Mouse (Mus musculus) kidney, adult 9 months (tissue): ENCODE measurements at regions not wholly inside any gene's neighbourhood (a gene's known extent, or its start where the extent isn't known, plus 50 kb on each side); places are given as distances from the start of the nearest gene placed in this dataset.

Experiments
- DNase-seq: peaks from one replicate; pipeline ENCODE4 v3.0.0; 2022

DNA sequence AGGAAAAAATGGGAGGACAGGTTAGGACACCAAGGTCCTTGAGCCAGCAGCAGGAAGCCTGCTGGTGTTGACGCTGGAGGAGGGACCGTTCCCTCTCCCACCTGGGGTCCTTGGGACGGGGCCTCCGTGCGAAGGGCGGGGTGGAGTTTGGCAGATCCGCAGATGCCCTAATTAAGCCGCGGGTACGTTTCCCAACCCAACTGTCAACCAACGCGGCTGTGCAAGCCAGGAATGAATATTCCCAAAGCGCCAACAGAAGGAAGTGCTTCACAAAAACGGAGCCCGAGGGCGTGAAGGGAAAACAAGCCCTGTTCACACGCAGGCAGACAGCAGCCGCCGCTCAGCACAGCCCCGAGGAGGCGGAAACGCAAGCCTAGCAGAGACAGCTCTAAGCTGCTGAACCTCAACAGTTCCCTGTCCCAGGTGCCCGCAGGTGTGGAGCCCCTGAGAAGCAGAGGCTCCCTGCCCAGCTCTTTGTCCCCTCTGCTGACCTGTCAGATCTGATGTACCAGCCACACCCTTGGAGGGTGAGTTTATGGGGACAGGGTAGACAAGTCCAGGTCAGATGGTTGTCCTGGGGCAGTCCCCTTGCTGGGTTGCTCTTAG is 136.1 kb upstream of the Gli2 start:
- no peak for DNase-seq

DNA sequence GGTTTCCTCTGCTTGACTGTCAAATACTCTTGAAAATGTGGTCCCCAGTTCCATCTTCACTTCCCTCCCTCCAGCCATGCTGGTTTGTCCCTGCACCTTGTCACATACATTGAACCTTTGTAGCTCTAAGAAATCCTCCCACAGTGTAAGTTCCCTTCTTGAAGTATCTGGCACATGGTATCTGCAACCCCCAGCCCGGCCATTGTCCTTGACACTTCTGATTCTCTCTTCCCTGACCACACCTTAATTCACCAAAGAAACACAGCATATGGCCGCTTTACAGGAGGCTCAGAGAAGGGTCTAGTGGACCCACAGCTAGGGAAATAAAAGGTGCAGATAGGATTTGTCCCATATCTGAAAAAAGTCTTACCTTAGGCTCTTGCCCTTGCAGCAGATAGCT is 133.9 kb upstream of the Gli2 start:
- no peak for DNase-seq

DNA sequence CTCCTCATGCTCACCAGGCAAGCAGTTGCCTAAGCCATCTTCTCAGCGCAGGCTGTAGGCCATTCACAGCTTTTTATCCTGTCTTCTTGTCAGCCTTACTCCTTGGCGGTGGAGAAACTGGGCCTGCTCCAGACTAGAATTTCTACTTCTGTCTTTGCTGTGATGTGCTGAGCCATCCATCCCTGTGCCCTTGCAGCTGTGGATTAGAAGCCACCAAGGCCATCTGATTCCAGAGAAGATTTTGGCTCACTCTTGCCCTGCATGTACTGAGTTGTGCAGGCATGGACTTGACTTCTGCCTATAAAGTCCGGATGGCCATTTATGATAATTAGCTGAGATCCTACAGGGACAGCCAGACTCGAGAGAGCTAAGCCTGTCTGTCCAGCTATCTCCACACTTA is 133.4 kb upstream of the Gli2 start:
- no peak for DNase-seq

DNA sequence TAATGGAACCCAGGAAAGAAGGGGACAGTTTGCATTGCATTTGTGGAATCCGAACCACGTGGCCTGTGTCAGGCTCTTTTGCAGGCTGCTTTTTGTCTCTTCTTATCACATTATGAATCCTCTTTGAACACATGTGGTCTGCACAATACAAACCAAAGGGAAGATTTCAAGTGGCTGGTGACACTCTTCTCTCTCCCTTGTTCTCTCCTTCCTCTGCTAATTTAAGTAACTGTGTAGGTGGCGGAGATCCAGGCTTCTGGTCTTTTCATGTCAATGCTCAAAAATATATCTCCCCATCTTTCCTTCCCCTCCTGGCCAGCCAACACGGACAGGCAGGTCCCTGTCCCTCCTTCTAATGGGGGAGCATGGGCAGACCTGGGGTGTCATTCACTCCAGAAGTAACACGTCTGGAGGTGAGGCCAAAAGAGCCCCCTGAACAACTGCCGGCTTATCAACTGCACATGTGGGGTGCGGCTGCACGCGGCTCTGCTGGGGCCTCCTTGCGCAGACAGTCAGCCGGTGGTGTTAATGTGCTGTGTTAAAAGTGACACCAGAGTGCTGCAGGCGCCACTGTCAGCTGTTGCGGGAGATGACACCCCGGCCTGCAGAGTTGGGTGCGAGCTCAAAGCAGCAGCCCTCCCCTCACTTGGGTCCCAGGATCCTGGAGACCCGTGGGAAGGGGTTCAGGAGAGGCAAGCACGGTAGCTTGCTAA is 130.3 kb upstream of the Gli2 start:
- no peak for DNase-seq

DNA sequence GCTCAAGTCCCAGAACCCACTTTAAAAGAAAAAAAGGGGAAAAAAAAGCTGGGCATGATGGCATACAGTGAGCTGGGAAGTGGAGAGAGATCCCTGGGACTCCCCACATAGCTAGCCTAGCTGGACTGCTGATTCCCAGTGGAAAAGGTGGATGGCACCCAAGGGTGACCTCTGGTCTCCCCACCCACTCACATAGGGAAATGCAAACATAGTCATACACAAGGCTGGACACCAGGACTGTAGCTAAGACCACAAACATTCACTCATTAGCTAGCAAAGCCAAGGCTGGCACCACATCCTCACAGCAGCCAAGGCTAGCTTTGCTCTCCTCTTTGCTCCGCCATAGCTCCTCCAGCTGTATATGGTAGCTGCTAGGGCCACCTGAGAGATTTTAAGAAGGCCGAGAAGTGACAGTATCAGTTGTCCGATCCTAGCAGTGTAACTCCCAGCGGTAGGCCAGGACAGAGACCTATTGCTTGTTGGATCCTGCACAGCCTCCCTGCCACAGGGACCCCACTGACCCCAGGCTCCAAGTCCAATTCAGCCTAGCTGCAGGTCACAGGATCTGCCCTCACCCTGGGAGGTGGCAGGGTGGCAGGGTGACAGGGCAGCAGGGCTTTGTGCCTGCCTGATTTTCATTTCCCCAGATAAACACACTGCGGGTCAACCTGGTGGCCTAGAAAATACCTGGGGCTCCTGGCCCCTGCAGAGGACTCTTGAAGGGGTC is 119.8 kb upstream of the Gli2 start:
- DNase-seq = peak; percentile 15

DNA sequence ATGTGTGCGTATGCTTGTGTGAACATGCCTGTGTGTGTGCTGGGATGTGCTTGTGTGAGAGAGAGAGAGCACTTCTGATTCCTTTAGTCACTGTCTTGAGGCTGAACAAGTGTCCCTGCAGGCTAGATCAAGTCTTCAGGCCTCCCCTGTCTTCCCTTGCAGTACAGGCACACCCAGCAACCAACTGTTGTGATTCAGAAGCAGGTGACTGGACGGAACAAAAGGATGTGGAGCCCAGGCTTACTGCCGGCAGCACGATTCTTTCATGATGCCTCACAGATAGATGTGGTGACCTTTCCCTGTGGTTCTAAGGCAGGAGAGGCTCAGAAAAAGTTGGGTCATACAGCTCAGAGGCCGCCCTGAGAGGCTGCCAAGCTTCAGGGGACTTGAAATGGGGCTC is 114.0 kb upstream of the Gli2 start:
- DNase-seq = no peak

DNA sequence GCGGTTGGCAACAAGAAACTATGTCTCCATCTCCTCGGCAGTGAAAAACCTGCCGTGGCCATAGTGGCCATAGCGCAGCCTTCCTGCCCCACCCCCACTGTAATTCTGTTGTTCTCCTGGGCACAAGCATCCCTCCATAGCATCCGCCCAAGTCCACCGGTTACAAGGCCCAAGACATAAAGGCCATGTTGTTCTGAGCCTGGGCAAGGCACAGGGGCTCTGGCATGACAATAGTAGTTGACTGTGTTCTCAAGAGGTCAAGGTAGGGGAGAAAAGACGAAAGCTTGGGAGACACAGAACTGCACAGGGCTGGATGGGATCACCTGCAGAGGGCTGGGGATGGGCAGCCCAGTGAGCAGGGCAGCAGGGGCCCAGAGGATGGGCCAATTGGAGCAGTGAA is 112.9 kb upstream of the Gli2 start:
- no peak for DNase-seq

DNA sequence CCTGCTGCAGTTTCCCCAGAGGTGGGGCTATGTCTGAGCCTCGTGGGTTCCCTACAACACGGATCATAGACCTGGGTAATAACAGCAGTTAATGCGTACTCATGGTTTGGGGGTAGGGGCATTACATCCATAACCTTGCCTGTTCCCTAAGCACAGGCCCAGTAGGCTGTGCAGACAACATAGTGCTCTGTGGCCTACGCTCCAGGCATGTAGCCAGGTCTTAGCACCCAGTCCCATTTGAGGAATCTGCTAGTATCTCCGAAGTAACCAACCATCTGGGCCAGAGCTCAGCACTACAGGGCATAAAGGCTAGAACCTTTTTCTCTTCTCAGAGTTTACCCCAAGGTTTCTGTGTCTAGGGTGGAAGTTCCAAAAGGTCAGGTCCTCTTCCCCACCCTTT is 111.4 kb upstream of the Gli2 start:
- no peak for DNase-seq

DNA sequence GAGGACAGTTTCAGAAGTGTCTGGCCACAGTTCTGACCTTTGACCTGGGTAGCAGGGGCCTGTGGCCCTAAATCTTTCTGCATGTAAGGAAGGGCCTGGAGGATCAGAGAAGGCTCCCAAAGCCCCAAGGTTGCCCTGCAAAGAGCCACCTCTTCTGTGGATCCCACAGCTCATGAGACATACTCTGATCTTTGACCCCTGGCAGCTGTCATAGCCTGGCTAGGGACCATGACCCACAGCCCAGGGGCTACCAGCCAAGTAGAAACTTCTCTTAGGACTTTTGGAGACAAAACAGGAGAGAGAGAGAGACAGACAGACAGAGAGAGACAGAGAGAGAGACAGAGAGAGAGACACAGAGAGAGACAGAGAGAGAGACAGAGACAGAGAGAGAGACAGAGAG is 110.4 kb upstream of the Gli2 start:
- DNase-seq = peak; percentile 64

DNA sequence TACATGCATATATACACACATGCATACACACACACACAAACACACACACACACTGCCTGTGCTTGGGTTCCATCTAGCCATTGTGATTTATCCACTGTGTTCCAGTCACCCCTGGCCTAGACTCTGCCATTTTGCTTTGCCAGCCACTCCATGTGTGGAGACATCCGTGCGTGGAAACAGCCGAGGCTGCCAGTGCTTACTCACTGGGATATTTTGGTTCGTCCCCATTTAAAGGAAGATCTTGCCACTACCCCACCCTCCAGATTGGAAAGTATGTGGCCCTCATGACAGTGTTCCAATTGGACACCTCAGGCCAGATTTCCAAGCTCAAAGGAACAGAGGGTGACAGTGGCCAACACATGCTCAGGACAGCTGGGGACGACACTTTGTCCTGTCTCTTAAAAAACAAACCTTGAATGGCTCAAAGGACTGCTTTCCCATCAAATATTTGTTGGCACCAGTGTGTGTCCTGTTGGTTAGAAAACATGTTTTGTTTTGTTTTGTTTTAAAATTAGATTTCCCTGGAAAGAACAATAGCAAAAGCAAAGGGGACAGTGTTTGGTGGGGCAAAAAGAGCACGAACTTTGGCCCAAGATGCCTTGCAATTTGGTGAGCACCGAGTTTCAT is 109.8 kb upstream of the Gli2 start:
- DNase-seq = peak; percentile 7

DNA sequence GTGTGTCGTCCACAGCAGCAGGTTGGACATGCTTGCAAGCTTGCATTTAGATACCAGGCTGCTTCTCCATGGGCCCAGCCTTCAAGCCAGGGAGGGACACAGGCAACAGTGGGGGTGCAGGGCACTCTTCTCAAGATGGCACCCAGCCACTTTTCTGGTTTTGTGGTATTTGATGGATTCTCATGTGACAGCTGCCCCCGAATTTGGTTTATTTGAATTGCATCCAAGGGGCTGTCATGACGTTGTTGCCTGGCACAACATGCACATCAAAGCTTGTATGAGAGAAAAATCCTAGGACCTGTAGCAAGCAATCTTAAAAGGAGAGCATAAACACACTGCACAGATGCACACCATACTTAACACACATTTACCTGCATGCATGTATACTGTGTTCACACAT is 108.3 kb upstream of the Gli2 start:
- no peak for DNase-seq

DNA sequence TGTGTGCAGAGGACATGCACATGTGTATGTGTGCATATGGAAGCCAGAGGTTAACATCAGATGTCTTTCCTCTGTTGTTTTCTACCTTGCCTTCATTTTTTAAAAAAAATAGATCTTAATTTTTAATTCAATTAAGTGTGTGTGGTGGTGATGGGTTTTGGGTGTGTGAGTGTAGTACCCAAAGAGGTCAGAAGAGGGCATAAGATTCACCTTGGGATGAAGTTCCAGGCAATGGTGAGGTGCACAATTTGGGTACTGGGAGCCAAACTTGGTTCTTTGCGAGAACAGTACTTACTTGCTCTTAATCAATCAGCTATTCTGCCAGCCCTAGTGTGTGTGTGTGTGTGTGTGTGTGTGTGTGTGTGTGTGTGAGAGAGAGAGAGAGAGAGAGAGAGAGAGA is 106.9 kb upstream of the Gli2 start:
- peak; percentile 19 for DNase-seq

DNA sequence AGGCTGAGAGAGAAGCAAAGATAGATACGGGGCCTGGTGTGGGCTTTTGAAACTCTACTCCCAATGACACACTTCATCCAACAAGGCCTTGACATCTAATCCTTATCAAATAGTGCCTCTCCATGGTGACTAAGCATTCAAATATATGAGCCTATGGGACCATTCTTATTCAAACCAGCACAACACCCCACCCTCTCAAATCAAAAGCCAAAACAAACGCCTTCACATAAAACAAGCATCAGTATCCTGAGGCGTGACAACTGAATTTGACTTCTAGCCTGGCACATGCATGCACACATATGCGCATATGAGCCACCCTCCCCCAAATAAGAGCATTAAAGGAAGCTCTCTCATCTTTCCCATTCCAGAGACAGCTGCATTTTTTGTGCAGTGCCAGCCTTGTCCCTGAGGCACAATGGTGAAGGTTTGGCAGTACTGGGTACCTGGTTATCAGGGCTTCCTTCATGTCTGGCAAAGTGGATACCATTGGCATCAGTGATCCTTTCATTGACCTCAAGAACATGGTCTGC is 103.8 kb upstream of the Gli2 start:
- DNase-seq = no peak

DNA sequence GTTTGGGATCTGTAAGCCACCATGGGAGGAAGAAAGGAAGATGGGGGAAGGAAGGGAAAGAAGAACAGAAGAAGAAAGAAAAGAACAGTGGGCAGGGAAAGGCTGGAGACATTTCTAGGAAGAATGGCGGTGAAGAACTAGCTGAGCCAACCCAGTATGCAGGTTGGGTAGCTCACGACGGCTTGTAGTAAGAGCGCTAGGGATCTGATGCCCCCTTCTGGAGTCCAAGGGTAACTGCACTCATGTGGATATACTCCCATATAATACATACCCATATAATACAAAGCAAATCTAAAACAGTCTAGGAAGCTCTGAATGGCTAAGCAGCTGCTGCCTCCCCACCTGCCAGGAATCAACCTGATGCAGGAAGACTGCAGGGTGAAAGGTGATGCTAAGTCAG is 100.2 kb upstream of the Gli2 start:
- no peak for DNase-seq

DNA sequence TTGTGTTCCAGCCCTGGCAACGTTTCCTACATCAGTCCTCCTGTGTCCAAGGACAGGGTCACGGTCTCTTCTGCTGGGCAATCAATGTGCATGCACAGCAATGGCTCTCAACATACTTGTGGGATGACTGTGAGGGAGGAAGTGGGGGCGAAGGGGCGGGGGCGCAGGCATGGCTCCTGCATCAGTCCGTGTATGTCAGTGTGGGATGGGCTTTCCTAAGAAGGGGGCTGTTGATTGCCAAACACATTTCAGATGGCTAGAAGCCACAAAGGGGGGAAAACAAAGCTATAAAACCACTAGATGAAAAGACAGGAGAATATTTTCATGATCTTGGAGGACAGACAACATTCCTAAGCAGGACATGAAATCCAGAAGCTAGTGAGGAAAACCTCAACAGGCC is 99.4 kb upstream of the Gli2 start:
- no peak for DNase-seq

DNA sequence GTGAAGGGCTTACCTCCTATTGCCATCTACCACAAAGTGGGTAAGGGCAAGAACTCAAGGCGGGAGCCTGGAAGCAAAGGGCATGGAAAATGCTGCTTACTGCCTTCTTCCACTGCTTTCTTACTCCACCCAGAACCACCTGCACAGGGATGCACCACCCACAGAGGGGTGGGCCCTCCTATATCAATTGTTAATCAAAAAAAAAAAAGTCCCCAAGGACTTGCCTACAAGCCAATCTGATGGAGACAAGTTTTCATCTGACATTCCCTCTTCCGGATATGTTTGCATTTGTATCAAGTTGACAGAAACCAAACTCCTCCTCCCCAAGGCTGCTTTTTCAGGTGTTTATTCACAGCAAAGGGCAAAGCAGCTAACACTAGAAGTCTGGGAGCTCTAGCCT is 94.1 kb upstream of the Gli2 start:
- DNase-seq = no peak

DNA sequence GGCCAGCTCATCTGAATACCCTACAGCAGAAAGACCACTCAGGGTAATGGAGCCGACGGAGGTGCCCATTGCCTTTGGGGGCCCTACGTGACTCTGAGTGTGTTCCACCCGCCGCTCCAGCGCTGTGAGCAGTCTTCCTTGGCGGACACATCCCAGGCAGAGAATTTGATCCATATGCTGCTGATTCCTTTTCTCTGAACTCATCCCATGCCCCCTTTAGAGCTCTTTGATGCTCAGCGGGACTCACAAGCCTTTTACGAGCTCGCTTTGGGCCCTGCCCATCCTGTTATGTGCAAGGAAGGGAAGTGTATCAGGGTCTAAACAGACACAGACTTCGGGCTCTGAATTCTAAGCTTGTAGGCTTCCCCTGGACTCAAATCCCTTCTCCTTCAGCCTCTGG is 90.4 kb upstream of the Gli2 start:
- no peak for DNase-seq

DNA sequence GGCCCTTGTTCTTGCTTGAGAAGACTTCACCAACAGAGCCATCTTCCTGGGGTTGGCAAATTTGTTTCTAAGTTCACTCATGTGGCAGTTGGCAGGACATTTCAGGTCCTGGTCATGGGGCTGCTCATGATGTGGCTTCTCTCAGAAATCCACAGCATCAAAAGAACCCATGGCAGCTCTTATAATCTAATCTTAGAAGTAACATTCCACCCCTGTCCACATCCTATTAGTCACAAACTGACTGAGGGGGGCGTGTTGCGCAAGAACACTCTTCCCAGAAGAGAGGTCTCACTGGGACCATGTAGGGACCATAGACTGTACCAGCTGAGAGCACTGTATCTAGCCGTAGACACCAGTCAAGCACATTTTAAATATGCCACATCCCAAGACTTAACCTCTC is 75.6 kb upstream of the Gli2 start:
- DNase-seq = no peak

DNA sequence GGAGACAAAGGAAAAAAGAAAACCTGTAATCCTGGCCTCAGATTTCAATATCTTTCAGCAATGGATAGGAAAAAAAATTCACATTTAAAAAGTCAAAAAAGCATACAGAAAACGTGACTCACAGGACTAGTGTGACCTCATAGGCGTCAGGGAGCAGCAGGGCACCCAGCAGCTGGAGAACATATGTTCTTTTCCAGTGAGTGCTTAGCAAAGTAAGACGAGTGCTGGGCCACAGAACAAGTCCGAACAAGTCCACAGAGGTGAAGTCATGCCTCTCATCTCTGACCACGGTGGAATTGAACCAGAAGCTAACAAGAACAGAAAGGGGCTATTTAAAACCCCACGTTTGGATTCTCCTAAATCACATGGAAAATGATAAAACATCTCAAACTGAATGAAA is 72.1 kb upstream of the Gli2 start:
- no peak for DNase-seq

DNA sequence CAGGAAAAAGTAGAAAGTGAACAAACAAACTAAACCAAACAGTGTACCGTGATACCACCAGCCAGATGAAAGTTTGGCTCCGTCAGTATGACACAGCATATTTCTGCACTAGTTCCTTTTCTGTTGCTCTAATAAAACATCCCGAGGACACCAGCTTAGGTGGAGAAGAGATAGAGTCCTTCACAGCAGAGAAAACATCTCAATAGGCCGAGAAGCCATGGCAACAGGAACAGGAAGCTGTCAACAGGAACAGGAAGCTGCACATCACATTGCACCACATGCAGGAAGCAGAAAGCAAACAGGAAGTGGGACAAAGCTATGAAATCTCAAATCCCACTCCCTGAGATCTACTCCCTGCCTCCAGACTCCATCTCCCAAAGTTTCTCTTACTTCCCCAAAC is 71.4 kb upstream of the Gli2 start:
- no peak for DNase-seq

DNA sequence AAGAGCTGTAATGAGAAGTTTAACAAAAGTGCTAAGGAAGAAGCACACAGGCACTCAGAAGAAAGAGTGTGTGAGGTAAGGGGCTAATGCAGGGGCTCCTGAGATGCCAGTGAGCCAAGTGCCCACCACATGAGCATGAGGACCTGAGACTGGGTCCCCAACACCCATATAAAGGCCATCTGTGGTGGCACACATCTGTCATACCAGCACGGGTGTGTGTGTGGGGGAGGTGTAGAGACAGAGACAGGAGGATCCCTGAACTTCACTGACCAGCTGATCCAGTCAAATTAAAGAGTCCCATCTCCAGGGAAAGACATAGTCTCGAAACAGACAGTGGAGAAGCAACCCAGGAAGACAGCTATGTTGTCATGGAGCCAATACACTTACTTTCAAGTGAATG is 70.6 kb upstream of the Gli2 start:
- no peak for DNase-seq

DNA sequence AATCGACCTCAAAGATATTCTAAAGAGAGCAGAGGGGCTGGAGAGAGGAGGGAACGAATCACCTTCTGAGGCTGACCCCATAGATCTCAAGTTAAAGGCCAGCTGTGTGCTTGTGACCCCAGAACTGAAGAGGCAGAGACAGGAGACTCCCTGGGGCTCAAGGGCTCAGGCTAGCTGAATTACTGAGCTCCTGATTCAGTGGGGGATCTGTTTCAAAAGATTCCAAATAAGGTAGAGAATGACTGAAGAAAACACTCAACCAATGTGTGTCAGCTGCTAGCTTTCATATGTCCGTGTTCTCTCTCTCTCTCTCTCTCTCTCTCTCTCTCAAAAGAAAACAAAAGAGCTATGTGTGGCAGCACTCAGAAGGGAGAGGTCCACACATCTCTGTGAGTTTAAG is 70.0 kb upstream of the Gli2 start:
- DNase-seq = no peak

DNA sequence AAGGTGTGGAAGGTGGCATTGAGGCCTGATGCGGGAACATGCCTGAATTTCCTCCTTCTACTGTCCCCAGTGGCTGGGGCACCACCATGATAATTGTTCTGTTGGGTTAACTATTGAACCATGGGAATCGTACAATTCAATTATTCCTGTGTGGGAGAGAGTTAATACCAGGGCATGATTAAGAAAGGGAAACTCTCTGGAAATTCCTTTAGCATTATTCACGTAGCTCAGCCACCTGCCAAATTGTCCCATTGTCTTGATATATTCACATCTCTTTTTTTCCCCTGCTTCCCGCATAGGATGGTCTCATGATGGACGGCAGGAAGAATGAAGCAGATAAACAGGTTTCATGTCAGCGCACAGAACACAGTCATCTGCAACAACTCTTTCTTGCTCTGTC is 69.6 kb upstream of the Gli2 start:
- DNase-seq = no peak
